Mouse (Mus musculus) MEL (cell line): ENCODE measurements around the gene Fanci. TPM values are rescaled to one million over a fixed set of nuclear protein-coding genes. Genes with fewer than 3 reads are reported as not detected.

Source experiments
- DNase-seq: peaks from one replicate; pipeline ENCODE4 v3.0.0; 2011; ENCODE audit warnings: low read depth, low spot score
- H3K27ac ChIP-seq: 2 replicates; pipeline ENCODE4 v1.5.1; 2012; ENCODE audit warnings: low read depth, mild to moderate bottlenecking, control low read depth, low read length, moderate library complexity; ENCODE audit not compliant: control insufficient read depth
- H3K27me3 ChIP-seq, 2 experiments: fragments of 150-350 bp in 1 of 2; sonication (generic) in 1 of 2; 2 replicates each; pipeline ENCODE4 v1.6.1; 2012; ENCODE audit warnings: low read length in 2 of 2, mild to moderate bottlenecking in 2 of 2, improper control_type of control experiment in 1 of 2, moderate library complexity in 1 of 2; ENCODE audit not compliant: insufficient read depth in 2 of 2, control insufficient read depth in 1 of 2
- H3K36me3 ChIP-seq, 2 experiments: 2 replicates each; pipeline ENCODE4 v1.6.1; 2012 to 2014; ENCODE audit warnings: low read length in 2 of 2, improper control_type of control experiment in 1 of 2, inconsistent platforms in 1 of 2, mild to moderate bottlenecking in 1 of 2; ENCODE audit not compliant: insufficient read depth in 2 of 2, control insufficient read depth in 1 of 2
- H3K4me1 ChIP-seq, 2 experiments: fragments of 150-350 bp in 1 of 2; sonication (generic) in 1 of 2; 2 replicates each; pipeline ENCODE4 v1.6.1; 2012; ENCODE audit warnings: low read length in 2 of 2, improper control_type of control experiment in 1 of 2, mild to moderate bottlenecking in 1 of 2; ENCODE audit not compliant: insufficient read depth in 2 of 2, control insufficient read depth in 1 of 2
- H3K4me3 ChIP-seq, 2 experiments: fragments of 150-350 bp in 1 of 2; sonication (generic) in 1 of 2; 2 replicates each; pipeline ENCODE4 v1.5.1; 2012; ENCODE audit warnings: low read depth in 2 of 2, low read length in 2 of 2, mild to moderate bottlenecking in 2 of 2, moderate library complexity in 2 of 2, control low read depth in 1 of 2, improper control_type of control experiment in 1 of 2; ENCODE audit not compliant: control insufficient read depth in 1 of 2, insufficient read depth in 1 of 2
- H3K79me2 ChIP-seq: 2 replicates; pipeline ENCODE4 v1.6.1; 2012; ENCODE audit warnings: mild to moderate bottlenecking, low read length, moderate library complexity; ENCODE audit not compliant: control insufficient read depth, poor library complexity, insufficient read depth
- H3K9ac ChIP-seq: 2 replicates; pipeline ENCODE4 v1.6.1; 2012; ENCODE audit warnings: low read depth, mild to moderate bottlenecking, control low read depth, low read length, moderate library complexity; ENCODE audit not compliant: control insufficient read depth, poor library complexity, severe bottlenecking
- H3K9me3 ChIP-seq: fragments of 150-350 bp; sonication (generic); replicated peaks from 2 replicates; pipeline ENCODE4 v1.6.1; 2012; ENCODE audit warnings: mild to moderate bottlenecking, low read length, improper control_type of control experiment, moderate library complexity; ENCODE audit not compliant: insufficient read depth
- CTCF ChIP-seq, 3 experiments: IDR thresholded peaks in 2 of 3; conservative IDR thresholded peaks in 1 of 3; 2 replicates each; pipeline ENCODE4 v1.5.1; 2011 to 2012; ENCODE audit warnings: low read length in 3 of 3, low read depth in 2 of 3, mild to moderate bottlenecking in 2 of 3, improper control_type of control experiment in 1 of 3, inconsistent platforms in 1 of 3, mixed read lengths in 1 of 3, moderate library complexity in 1 of 3; ENCODE audit not compliant: control insufficient read depth in 1 of 3, insufficient read depth in 1 of 3, poor library complexity in 1 of 3, severe bottlenecking in 1 of 3
- EP300 ChIP-seq, 2 experiments: IDR thresholded peaks; 2 replicates each; pipeline ENCODE4 v1.6.1; 2011; ENCODE audit warnings: improper control_type of control experiment in 2 of 2, low read length in 2 of 2, low read depth in 1 of 2, mild to moderate bottlenecking in 1 of 2
- ETS1 ChIP-seq: IDR thresholded peaks from 2 replicates; pipeline ENCODE4 v1.6.1; 2012; ENCODE audit warnings: low read depth, mild to moderate bottlenecking, inconsistent platforms, low read length, improper control_type of control experiment, moderate library complexity
- GATA1 ChIP-seq: IDR thresholded peaks from 2 replicates; pipeline ENCODE4 v1.6.1; 2011; ENCODE audit warnings: low read depth, low read length, improper control_type of control experiment
- HCFC1 ChIP-seq: IDR thresholded peaks from 2 replicates; pipeline ENCODE4 v1.6.1; 2012; ENCODE audit warnings: low read depth, mild to moderate bottlenecking, inconsistent platforms, low read length, improper control_type of control experiment, moderate library complexity
- JUND ChIP-seq: IDR thresholded peaks from 2 replicates; pipeline ENCODE4 v1.6.1; 2011; ENCODE audit warnings: low read depth, mild to moderate bottlenecking, improper control_type of control experiment, low read length
- MXI1 ChIP-seq: IDR thresholded peaks from 2 replicates; pipeline ENCODE4 v1.6.1; 2011; ENCODE audit warnings: mild to moderate bottlenecking, low read depth, low read length, improper control_type of control experiment
- MYB ChIP-seq: IDR thresholded peaks from 2 replicates; pipeline ENCODE4 v1.6.1; 2011; ENCODE audit warnings: mild to moderate bottlenecking, low read depth, low read length, improper control_type of control experiment
- SIN3A ChIP-seq: IDR thresholded peaks from 2 replicates; pipeline ENCODE4 v1.6.1; 2012; ENCODE audit warnings: low read length, improper control_type of control experiment, inconsistent platforms
- TAL1 ChIP-seq: IDR thresholded peaks from 2 replicates; pipeline ENCODE4 v1.6.1; 2012; ENCODE audit warnings: mild to moderate bottlenecking, inconsistent platforms, low read length, moderate library complexity, mixed read lengths
- TCF12 ChIP-seq: IDR thresholded peaks from 2 replicates; pipeline ENCODE4 v1.6.1; 2014; ENCODE audit warnings: low read depth, mild to moderate bottlenecking, inconsistent platforms, low read length, improper control_type of control experiment, moderate library complexity
- UBTF ChIP-seq: IDR thresholded peaks from 2 replicates; pipeline ENCODE4 v1.6.1; 2012; ENCODE audit warnings: low read depth, mild to moderate bottlenecking, inconsistent platforms, low read length, improper control_type of control experiment, moderate library complexity, borderline replicate concordance; ENCODE audit not compliant: insufficient read depth
- ZKSCAN1 ChIP-seq: IDR thresholded peaks from 2 replicates; pipeline ENCODE4 v1.6.1; 2012; ENCODE audit warnings: low read depth, mild to moderate bottlenecking, inconsistent platforms, low read length, improper control_type of control experiment, moderate library complexity
- ZNF384 ChIP-seq: IDR thresholded peaks from 2 replicates; pipeline ENCODE4 v1.6.1; 2012; ENCODE audit warnings: low read depth, mild to moderate bottlenecking, inconsistent platforms, low read length, improper control_type of control experiment
- polyA plus RNA-seq, 2 experiments: library from polyadenylated mRNA; stranded (reverse) in 1 of 2; unstranded in 1 of 2; fragments of >175 nt in 1 of 2; fragments of >200 nt in 1 of 2; gene quantifications; 2 replicates each; pipeline versions ENCODE4 v1.2.1 to v1.2.4; 2012; ENCODE audit warnings: low replicate concordance in 2 of 2, low read depth in 1 of 2; ENCODE audit not compliant: insufficient read length in 2 of 2, insufficient read depth in 1 of 2, missing spikeins in 1 of 2
- total RNA-seq: library from RNA; depleted of rRNA; stranded (reverse); fragments of 300-350 nt; gene quantifications from 2 replicates; pipeline ENCODE4 v1.2.3, GENCODE M21; 2012

The Fanci gene
- total and polyA plus RNA-seq, 3 experiments, result 8.4 to 9.0 TPM; not detected in 1

DNA sequence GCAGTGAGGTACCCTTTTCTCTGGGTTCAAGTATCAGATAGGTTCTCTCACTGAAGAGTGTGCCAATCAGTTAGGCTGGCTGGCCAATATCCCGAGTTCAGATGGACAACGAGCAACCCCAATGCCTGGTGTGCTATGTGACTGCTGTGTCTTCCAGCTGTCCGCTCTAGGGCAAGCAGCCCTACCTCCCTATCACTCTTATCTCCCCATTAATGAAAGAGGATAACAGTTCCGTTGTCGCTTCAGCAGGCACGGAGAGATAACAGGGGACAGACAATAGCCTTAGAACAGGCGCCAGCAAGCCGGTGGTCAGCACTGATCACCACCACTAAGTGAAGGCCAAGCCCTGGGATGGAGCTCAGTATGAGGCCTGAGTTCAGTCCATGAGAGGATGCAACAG lies 77.3 kb downstream of the Fanci start:
- DNase-seq, result no peak
- TF ChIP-seq GATA1 (peak; percentile 70), TAL1 (no peak), MYB (no peak), ZKSCAN1 (no peak), ETS1 (no peak), EP300 (IDR thresholded peaks at IDR 0.05; ENCODE audit: low read depth in 1 of 2, low read length in 2 of 2) (0 out of 4 replicates have a peak, but pooled peaks of 1 of the 2 experiments have one; percentile 15), UBTF (no peak), SIN3A (0 out of 2 replicates have a peak, but pooled peaks have one; percentile 1)
- TF ChIP-seq, all 39 proteins: peak for 3
- no peaks in the 10 kb centered on the region for H3K27me3 ChIP-seq
- peak overlapping the region; percentile 44 for H3K27ac ChIP-seq
- peak overlapping the region; percentile 25; the same call in 1 of the 2 replicates for H3K9ac ChIP-seq
- peaks cover 2 to 44% of the 10 kb centered on the region in 2 experiments for H3K4me1 ChIP-seq
- no peaks in the 10 kb centered on the region for H3K9me3 ChIP-seq
- peak overlapping the region; percentile 5 to 34 for H3K4me3 ChIP-seq
- H3K36me3 ChIP-seq, result peaks cover 0 to 24% of the 10 kb centered on the region in 2 experiments; a peak in 2 of 4 replicates
- peaks cover 20% of the 10 kb centered on the region for H3K79me2 ChIP-seq

DNA sequence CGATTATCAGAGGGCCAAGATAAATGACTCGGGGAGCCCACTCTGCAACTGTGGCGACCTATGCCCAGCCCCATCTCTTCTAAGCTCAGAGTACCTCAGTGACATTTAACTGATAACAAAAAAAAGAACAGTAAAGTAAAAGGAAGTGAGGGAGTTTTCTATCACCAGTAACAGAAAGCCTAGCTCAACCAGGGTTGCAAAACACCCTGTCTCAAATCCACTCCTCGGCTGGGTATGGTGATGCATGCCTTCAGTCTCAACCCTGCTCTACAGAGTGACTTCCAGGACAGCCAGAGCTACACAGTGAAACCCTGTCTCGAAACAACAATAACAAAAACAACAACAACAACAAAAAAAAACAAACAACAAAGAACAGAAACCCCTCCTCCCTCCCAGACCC lies 78.0 kb downstream of the Fanci start:
- peak overlapping the region in 1 of 2 experiments; percentile 24; a peak in 2 of 4 replicates for H3K4me3 ChIP-seq
- H3K79me2 ChIP-seq, result peaks cover 12% of the 10 kb centered on the region
- 0 out of 2 replicates have a peak, but pooled peaks have one; percentile 23 for TF ChIP-seq TCF12
- TF ChIP-seq MXI1, result peak; percentile 45; the same call in 1 of the 2 replicates
- no peak for TF ChIP-seq JUND
- peak; percentile 44; the same call in 1 of the 2 replicates for TF ChIP-seq GATA1
- TF ChIP-seq HCFC1, result no peak
- peaks cover 2 to 36% of the 10 kb centered on the region in 2 experiments for H3K4me1 ChIP-seq
- peak; percentile 68 for DNase-seq
- peaks cover 0 to 18% of the 10 kb centered on the region in 2 experiments; a peak in 2 of 4 replicates for H3K36me3 ChIP-seq
- H3K9ac ChIP-seq, result no peak overlapping the region
- H3K27me3 ChIP-seq, result no peaks in the 10 kb centered on the region
- H3K9me3 ChIP-seq, result no peaks in the 10 kb centered on the region
- H3K27ac ChIP-seq, result peak overlapping the region; percentile 9; the same call in 1 of the 2 replicates

DNA sequence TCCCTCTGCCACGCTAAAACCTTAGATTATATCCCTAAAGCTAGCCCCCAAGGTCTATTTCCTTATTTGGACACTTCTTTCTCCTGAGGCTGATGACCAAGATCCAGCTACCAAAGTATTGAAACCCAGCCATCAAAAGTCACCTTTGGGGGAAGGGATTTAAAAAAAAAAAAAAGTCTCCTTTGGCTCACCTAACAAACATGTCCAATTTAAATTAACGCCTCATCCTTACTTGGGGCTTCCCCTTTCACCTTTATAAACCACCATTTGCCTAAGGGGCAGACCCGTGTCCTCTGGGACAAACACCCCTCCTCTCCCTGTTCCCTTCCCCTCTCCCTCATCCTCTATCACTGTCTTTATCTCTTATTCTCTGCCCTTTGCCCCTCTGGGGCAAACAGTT lies 79.0 kb downstream of the Fanci start:
- Histone ChIP-seq H3K9ac (no peak overlapping the region), H3K79me2 (peaks cover 3% of the 10 kb centered on the region), H3K4me3 (no peak overlapping the region), H3K9me3 (no peaks in the 10 kb centered on the region), H3K27ac (no peak overlapping the region), H3K36me3 (peaks cover 0 to 18% of the 10 kb centered on the region in 2 experiments; a peak in 2 of 4 replicates), H3K4me1 (peaks cover 2 to 36% of the 10 kb centered on the region in 2 experiments; a peak in 3 of 4 replicates), H3K27me3 (no peaks in the 10 kb centered on the region)
- no peak for TF ChIP-seq CTCF (IDR thresholded peaks at IDR 0.05 in 2 of 3, conservative IDR thresholded peaks at IDR 0.05 in 1 of 3; ENCODE audit: control insufficient read depth in 1 of 3, insufficient read depth in 1 of 3, low read depth in 2 of 3, low read length in 3 of 3, poor library complexity in 1 of 3, severe bottlenecking in 1 of 3)
- peak; percentile 49; the same call in 1 of the 2 replicates for TF ChIP-seq ZNF384
- TF ChIP-seq UBTF, result no peak
- DNase-seq, result no peak
